Mouse (Mus musculus) embryonic fibroblast, embryonic 13.5 days (primary cell): ENCODE results near the gene Trappc3.

Experiments
- CTCF ChIP-seq: IDR thresholded peaks from 2 replicates; pipeline ENCODE4 v1.5.1; 2011; ENCODE audit warnings: mild to moderate bottlenecking, control low read depth, low read length, moderate library complexity, borderline replicate concordance; ENCODE audit not compliant: insufficient read depth
- POLR2A ChIP-seq: IDR thresholded peaks from 2 replicates; pipeline ENCODE4 v1.6.1; 2011; ENCODE audit warnings: low read depth, mild to moderate bottlenecking, control low read depth, low read length, moderate library complexity

GRCm38 (mm10) chr4:126321111-126321853, 59.2 kb downstream of the Trappc3 start, which contains the start of gene Adprhl2:
- peak; percentile 62 for TF ChIP-seq POLR2A
- TF ChIP-seq CTCF = peak; percentile 100
